Mouse (Mus musculus) cerebellum, adult 18-20 months (tissue): ENCODE measurements around the gene Dcun1d2.

Experiments used
- DNase-seq, 2 experiments: peaks; one replicate each; pipeline ENCODE4 v3.0.0; 2021

Dcun1d2 gene

GRCm38 (mm10) chr8:13253413-13253812 is 34.5 kb downstream of the Dcun1d2 start:
- DNase-seq: no peak

GRCm38 (mm10) chr8:13252837-13253236 is 35.1 kb downstream of the Dcun1d2 start:
- DNase-seq: no peak

GRCm38 (mm10) chr8:13244343-13244880 is 43.5 kb downstream of the Dcun1d2 start:
- DNase-seq: no peak

- no peak for DNase-seq
Measured at GRCm38 (mm10) chr8:13242985-13243870, 44.7 kb downstream of the Dcun1d2 start.

GRCm38 (mm10) chr8:13240691-13241090 is 47.2 kb downstream of the Dcun1d2 start:
- no peak for DNase-seq

- DNase-seq: no peak
Measured at GRCm38 (mm10) chr8:13240055-13240454, 47.9 kb downstream of the Dcun1d2 start.

GRCm38 (mm10) chr8:13234803-13235202 is 53.1 kb downstream of the Dcun1d2 start:
- no peak for DNase-seq

GRCm38 (mm10) chr8:13230471-13230870 is 57.5 kb downstream of the Dcun1d2 start:
- DNase-seq: no peak

GRCm38 (mm10) chr8:13229802-13230201 is 58.1 kb downstream of the Dcun1d2 start:
- DNase-seq: no peak

GRCm38 (mm10) chr8:13228923-13229610 is 58.9 kb downstream of the Dcun1d2 start:
- DNase-seq: no peak

GRCm38 (mm10) chr8:13227184-13227583 is 60.7 kb downstream of the Dcun1d2 start:
- no peak for DNase-seq

- DNase-seq: no peak
Measured at GRCm38 (mm10) chr8:13226288-13226687, 61.6 kb downstream of the Dcun1d2 start.

- no peak for DNase-seq
Measured at GRCm38 (mm10) chr8:13224426-13224825, 63.5 kb downstream of the Dcun1d2 start.

- no peak for DNase-seq
Measured at GRCm38 (mm10) chr8:13218441-13218840, 69.5 kb downstream of the Dcun1d2 start.

- no peak for DNase-seq
Measured at GRCm38 (mm10) chr8:13217986-13218385, 69.9 kb downstream of the Dcun1d2 start.

- no peak for DNase-seq
Measured at GRCm38 (mm10) chr8:13217093-13217492, 70.8 kb downstream of the Dcun1d2 start.

GRCm38 (mm10) chr8:13216386-13216785 is 71.5 kb downstream of the Dcun1d2 start:
- no peak for DNase-seq

- peak; percentile 62 to 72 for DNase-seq
Measured at GRCm38 (mm10) chr8:13213479-13214268, 74.3 kb downstream of the Dcun1d2 start.

- no peak for DNase-seq
Measured at GRCm38 (mm10) chr8:13209770-13210169, 78.2 kb downstream of the Dcun1d2 start.

GRCm38 (mm10) chr8:13208627-13209355 is 79.1 kb downstream of the Dcun1d2 start:
- no peak for DNase-seq

GRCm38 (mm10) chr8:13206290-13206689 is 81.6 kb downstream of the Dcun1d2 start:
- no peak for DNase-seq
